Mouse (Mus musculus) kidney, postnatal 0 days (tissue): ENCODE data around the gene Tmem159. TPM values are rescaled to one million over a fixed set of nuclear protein-coding genes. Genes with fewer than 3 reads are reported as not detected.
A peak's percentile ranks its signal among the peaks of the same experiment; 100 is the strongest.

ENCODE experiments used
- ATAC-seq: fragments of 200-750 bp; cut with Nextera tagmentation; replicated peaks from 2 replicates; pipeline ENCODE4 v1.8.0; 2017; ENCODE audit warnings: low read depth, moderate number of reproducible peaks, moderate TSS enrichment, moderate library complexity; ENCODE audit not compliant: low FRiP score
- DNase-seq: peaks from one replicate; pipeline ENCODE4 v3.0.0-alpha.2; 2016; ENCODE audit warnings: low spot score
- H3K27ac ChIP-seq: fragments of 300-500 bp; sonication (generic); 2 replicates; pipeline ENCODE4 v1.5.1; 2014; ENCODE audit warnings: mild to moderate bottlenecking
- H3K27me3 ChIP-seq: fragments of 300-500 bp; sonication (generic); 2 replicates; pipeline ENCODE4 v1.6.1; 2014; ENCODE audit warnings: low read length, mixed read lengths; ENCODE audit not compliant: insufficient read depth
- H3K36me3 ChIP-seq: fragments of 300-500 bp; sonication (generic); 2 replicates; pipeline ENCODE4 v1.6.1; 2014; ENCODE audit warnings: low read length, mixed read lengths; ENCODE audit not compliant: insufficient read depth
- H3K4me1 ChIP-seq: fragments of 300-500 bp; sonication (generic); replicated peaks from 2 replicates; pipeline ENCODE4 v1.6.1; 2014; ENCODE audit warnings: antibody characterized with exemption, low read length, mixed read lengths; ENCODE audit not compliant: insufficient read depth
- H3K4me2 ChIP-seq: fragments of 300-500 bp; sonication (generic); 2 replicates; pipeline ENCODE4 v1.6.1; 2014; ENCODE audit warnings: mild to moderate bottlenecking, low read length, moderate library complexity, mixed read lengths
- H3K4me3 ChIP-seq: fragments of 300-500 bp; sonication (generic); replicated peaks from 2 replicates; pipeline ENCODE4 v1.5.1; 2014; ENCODE audit warnings: low read depth, low read length
- H3K9ac ChIP-seq: fragments of 300-500 bp; sonication (generic); 2 replicates; pipeline ENCODE4 v1.6.1; 2014; ENCODE audit warnings: low read depth, low read length
- H3K9me3 ChIP-seq: fragments of 300-500 bp; sonication (generic); replicated peaks from 2 replicates; pipeline ENCODE4 v1.6.1; 2016; ENCODE audit warnings: low read length, inconsistent platforms, mixed read lengths
- CTCF ChIP-seq: IDR thresholded peaks from 2 replicates; pipeline ENCODE4 v1.5.1; 2016; ENCODE audit warnings: antibody characterized with exemption, low read depth, mild to moderate bottlenecking, moderate library complexity
- WGBS: fragments of 180-500 bp; shearing (Covaris S2); extraction: QIAGEN DNeasy Blood & Tissue Kit; methylation state at CpG from one replicate; pipeline ENCODE4 v1.1.7; 2014; 5-methylcytosine and 5-hydroxymethylcytosine counted together
- polyA plus RNA-seq: library from polyadenylated mRNA; unstranded; fragments of >200 nt; fragmentation: Nextera tagmentation; extraction: Ambion mirVana; gene quantifications from 2 replicates; pipeline ENCODE4 v1.2.1, GENCODE M21; 2015

The Tmem159 gene
- polyA plus RNA-seq, 1 experiment from 2014 or later = 43.4 TPM

GRCm38 (mm10) chr7:120080177-120080576 is 22.0 kb upstream of the Tmem159 start:
- Histone ChIP-seq H3K27ac (no peak overlapping the region), H3K9ac (no peak overlapping the region), H3K36me3 (no peaks in the 10 kb centered on the region), H3K27me3 (no peaks in the 10 kb centered on the region), H3K4me3 (no peak overlapping the region), H3K4me1 (no peaks in the 10 kb centered on the region), H3K9me3 (no peaks in the 10 kb centered on the region), H3K4me2 (no peak overlapping the region)
- ATAC-seq (no peak), DNase-seq (no peak)
- no peak for TF ChIP-seq CTCF
- 57% methylated on average over 3 of the region's 3 CpGs for WGBS

GRCm38 (mm10) chr7:120093033-120093432 is 9.1 kb upstream of the Tmem159 start:
- WGBS = 51% methylated on average over 5 of the region's 5 CpGs
- no peaks in the 10 kb centered on the region for H3K27me3 ChIP-seq
- no peak overlapping the region for H3K27ac ChIP-seq
- H3K9me3 ChIP-seq = no peaks in the 10 kb centered on the region
- ATAC-seq = no peak
- no peak for TF ChIP-seq CTCF
- H3K36me3 ChIP-seq = no peaks in the 10 kb centered on the region
- H3K4me3 ChIP-seq = no peak overlapping the region
- no peak overlapping the region for H3K4me2 ChIP-seq
- DNase-seq = no peak
- no peaks in the 10 kb centered on the region for H3K4me1 ChIP-seq
- no peak overlapping the region for H3K9ac ChIP-seq

- no peak overlapping the region for H3K27ac ChIP-seq
- H3K36me3 ChIP-seq = no peaks in the 10 kb centered on the region
- ATAC-seq = no peak
- H3K4me3 ChIP-seq = no peak overlapping the region
- no peaks in the 10 kb centered on the region for H3K4me1 ChIP-seq
- H3K27me3 ChIP-seq = no peaks in the 10 kb centered on the region
- 82% methylated on average over 3 of the region's 3 CpGs for WGBS
- no peaks in the 10 kb centered on the region for H3K9me3 ChIP-seq
- TF ChIP-seq CTCF = no peak
- no peak for DNase-seq
- H3K9ac ChIP-seq = no peak overlapping the region
- no peak overlapping the region for H3K4me2 ChIP-seq
Observed at GRCm38 (mm10) chr7:120094216-120094615, 7.9 kb upstream of the Tmem159 start.

- Histone ChIP-seq H3K4me2 (no peak within 1 kb of the TSS), H3K27ac (no peak within 1 kb of the TSS), H3K36me3 (no peaks in the 10 kb centered on the region), H3K9ac (no peak within 1 kb of the TSS), H3K9me3 (no peaks in the 10 kb centered on the region), H3K27me3 (no peaks in the 10 kb centered on the region), H3K4me1 (no peaks in the 10 kb centered on the region), H3K4me3 (no peak within 1 kb of the TSS)
- ATAC-seq (no peak), DNase-seq (no peak)
- 90% methylated on average over 6 of the region's 6 CpGs for WGBS
- no peak for TF ChIP-seq CTCF
Observed at GRCm38 (mm10) chr7:120095180-120095579, 7.0 kb upstream of the Tmem159 start, which contains the start of gene Dnah3. Gene Dnah3 (minus strand): TSS chr7:120095280.

- Histone ChIP-seq H3K27me3 (no peaks in the 10 kb centered on the region), H3K9me3 (no peaks in the 10 kb centered on the region), H3K36me3 (no peaks in the 10 kb centered on the region), H3K4me1 (no peaks in the 10 kb centered on the region), H3K27ac (no peak overlapping the region), H3K9ac (no peak overlapping the region), H3K4me2 (no peak overlapping the region), H3K4me3 (no peak overlapping the region)
- TF ChIP-seq CTCF = peak; percentile 75
- ATAC-seq (peak; percentile 61), DNase-seq (peak; percentile 84)
- 6% methylated on average over 7 of the region's 7 CpGs for WGBS
Observed at GRCm38 (mm10) chr7:120097845-120098244, 4.3 kb upstream of the Tmem159 start.

GRCm38 (mm10) chr7:120098403-120098802 is 3.8 kb upstream of the Tmem159 start:
- TF ChIP-seq CTCF = peak; percentile 88
- no peak overlapping the region for H3K9ac ChIP-seq
- no peak; the same call in 1 of the 2 replicates for ATAC-seq
- peak; percentile 78 for DNase-seq
- WGBS = 20% methylated on average over 9 of the region's 9 CpGs
- no peaks in the 10 kb centered on the region for H3K36me3 ChIP-seq
- H3K4me3 ChIP-seq = no peak overlapping the region
- H3K27ac ChIP-seq = no peak overlapping the region
- H3K27me3 ChIP-seq = no peaks in the 10 kb centered on the region
- H3K4me2 ChIP-seq = no peak overlapping the region
- H3K9me3 ChIP-seq = no peaks in the 10 kb centered on the region
- H3K4me1 ChIP-seq = peaks cover 2% of the 10 kb centered on the region; the same call in 1 of the 2 replicates

GRCm38 (mm10) chr7:120103019-120103567 is 940 bp downstream of the Tmem159 start:
- WGBS = 5% methylated on average over 25 of the region's 25 CpGs
- H3K9me3 ChIP-seq = no peaks in the 10 kb centered on the region
- H3K27ac ChIP-seq = no peak overlapping the region
- no peaks in the 10 kb centered on the region for H3K36me3 ChIP-seq
- DNase-seq (peak; percentile 31), ATAC-seq (no peak)
- H3K27me3 ChIP-seq = no peaks in the 10 kb centered on the region
- H3K9ac ChIP-seq = peak overlapping the region; percentile 73
- no peak for TF ChIP-seq CTCF
- peak overlapping the region; percentile 85 for H3K4me3 ChIP-seq
- peaks cover 4% of the 10 kb centered on the region; the same call in 1 of the 2 replicates for H3K4me1 ChIP-seq
- peak overlapping the region; percentile 83 for H3K4me2 ChIP-seq
